Mouse (Mus musculus) midbrain, embryonic 10.5 days (tissue): ENCODE measurements at regions not wholly inside any gene's neighbourhood (a gene's known extent, or its start where the extent isn't known, plus 50 kb on each side); places are given as distances from the start of the nearest gene placed in this dataset.

Source experiments
- DNase-seq: peaks from one replicate; pipeline ENCODE4 v3.0.0-alpha.2; 2017; ENCODE audit warnings: low spot score
- H3K27ac ChIP-seq: fragments of 300-500 bp; sonication (generic); replicated peaks from 2 replicates; pipeline ENCODE4 v1.5.1; 2016; ENCODE audit warnings: mild to moderate bottlenecking
- H3K27me3 ChIP-seq: fragments of 300-500 bp; sonication (generic); 2 replicates; pipeline ENCODE4 v1.6.1; 2016; ENCODE audit warnings: low read depth, mild to moderate bottlenecking; ENCODE audit not compliant: poor library complexity, severe bottlenecking
- H3K36me3 ChIP-seq: fragments of 300-500 bp; sonication (generic); 2 replicates; pipeline ENCODE4 v1.6.1; 2016; ENCODE audit warnings: mild to moderate bottlenecking, moderate library complexity
- H3K4me1 ChIP-seq: fragments of 300-500 bp; sonication (generic); 2 replicates; pipeline ENCODE4 v1.6.1; 2016
- H3K4me3 ChIP-seq: fragments of 300-500 bp; sonication (generic); 2 replicates; pipeline ENCODE4 v1.5.1; 2016; ENCODE audit warnings: mild to moderate bottlenecking, moderate library complexity
- H3K9me3 ChIP-seq: fragments of 300-500 bp; sonication (generic); replicated peaks from 2 replicates; pipeline ENCODE4 v1.6.1; 2016; ENCODE audit warnings: mild to moderate bottlenecking
- WGBS: fragments of 180-500 bp; shearing (Covaris S2); methylation state at CpG from one replicate; pipeline ENCODE4 v1.1.7; 2016; 5-methylcytosine and 5-hydroxymethylcytosine counted together

DNA sequence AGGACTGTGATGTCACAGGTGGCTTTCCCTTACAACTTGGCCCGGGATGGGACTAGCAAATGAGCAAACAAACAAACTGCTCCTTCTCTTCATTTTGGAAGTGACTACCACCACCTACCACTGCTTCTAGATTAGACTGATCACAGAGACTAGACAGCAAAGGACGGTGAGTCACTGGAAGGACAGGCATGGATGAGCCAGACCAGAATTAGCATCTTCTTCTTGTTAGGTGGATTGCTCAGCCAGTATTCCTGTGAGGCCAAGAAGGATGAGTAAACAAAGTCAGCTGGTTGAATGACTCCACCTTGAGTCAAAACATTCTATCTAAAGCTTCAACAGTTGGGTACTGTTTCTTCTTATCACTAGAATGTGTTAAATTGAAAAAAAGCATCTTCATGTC is 385.1 kb upstream of the Mon1b start:
- H3K27me3 ChIP-seq: no peaks in the 10 kb centered on the region
- no peaks in the 10 kb centered on the region for H3K9me3 ChIP-seq
- no peaks in the 10 kb centered on the region for H3K4me1 ChIP-seq
- WGBS: 95% methylated on average over 2 of the region's 2 CpGs
- no peak for DNase-seq
- H3K27ac ChIP-seq: no peak overlapping the region
- no peaks in the 10 kb centered on the region for H3K36me3 ChIP-seq
- H3K4me3 ChIP-seq: no peak overlapping the region

- Histone ChIP-seq H3K4me1 (no peaks in the 10 kb centered on the region), H3K9me3 (no peaks in the 10 kb centered on the region), H3K27ac (no peak overlapping the region), H3K27me3 (no peaks in the 10 kb centered on the region), H3K36me3 (no peaks in the 10 kb centered on the region), H3K4me3 (no peak overlapping the region)
- WGBS: 91% methylated on average over 5 of the region's 5 CpGs
- no peak for DNase-seq
Measured at GRCm38 (mm10) chr8:113254076-113254475, 381.3 kb upstream of the Mon1b start.

GRCm38 (mm10) chr8:113259477-113259876 is 375.9 kb upstream of the Mon1b start:
- no peak overlapping the region for H3K4me3 ChIP-seq
- 100% methylated on average over 1 of the region's 1 CpGs for WGBS
- H3K27ac ChIP-seq: no peak overlapping the region
- DNase-seq: no peak
- H3K27me3 ChIP-seq: no peaks in the 10 kb centered on the region
- H3K4me1 ChIP-seq: no peaks in the 10 kb centered on the region
- no peaks in the 10 kb centered on the region for H3K9me3 ChIP-seq
- H3K36me3 ChIP-seq: no peaks in the 10 kb centered on the region

DNA sequence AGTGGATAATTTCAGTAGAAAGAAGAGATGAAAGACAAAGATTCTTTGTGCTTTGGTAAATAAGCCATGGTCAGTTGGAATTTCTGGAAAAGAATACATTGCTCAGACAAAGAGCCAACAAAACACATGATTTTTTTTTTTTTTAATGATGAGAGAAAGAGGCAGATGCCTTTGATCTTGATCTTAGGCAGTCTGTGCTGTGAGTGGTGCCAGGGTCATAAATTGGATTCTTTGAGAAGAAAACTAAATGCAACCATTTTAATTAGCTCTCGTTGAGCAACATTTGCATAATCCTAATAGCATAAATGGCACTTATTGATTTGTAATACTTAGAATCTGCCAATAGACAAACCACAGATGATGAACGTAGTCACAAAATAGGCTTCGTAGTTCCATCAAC is 372.1 kb upstream of the Mon1b start:
- Histone ChIP-seq H3K36me3 (no peaks in the 10 kb centered on the region), H3K4me3 (no peak overlapping the region), H3K27me3 (no peaks in the 10 kb centered on the region), H3K27ac (no peak overlapping the region), H3K9me3 (no peaks in the 10 kb centered on the region), H3K4me1 (no peaks in the 10 kb centered on the region)
- no peak for DNase-seq
- WGBS: 81% methylated on average over 3 of the region's 3 CpGs

GRCm38 (mm10) chr8:113271262-113271661 is 364.1 kb upstream of the Mon1b start:
- Histone ChIP-seq H3K4me3 (no peak overlapping the region), H3K27ac (no peak overlapping the region), H3K9me3 (no peaks in the 10 kb centered on the region), H3K36me3 (no peaks in the 10 kb centered on the region), H3K4me1 (no peaks in the 10 kb centered on the region), H3K27me3 (no peaks in the 10 kb centered on the region)
- DNase-seq: no peak
- 89% methylated on average over 4 of the region's 4 CpGs for WGBS

DNA sequence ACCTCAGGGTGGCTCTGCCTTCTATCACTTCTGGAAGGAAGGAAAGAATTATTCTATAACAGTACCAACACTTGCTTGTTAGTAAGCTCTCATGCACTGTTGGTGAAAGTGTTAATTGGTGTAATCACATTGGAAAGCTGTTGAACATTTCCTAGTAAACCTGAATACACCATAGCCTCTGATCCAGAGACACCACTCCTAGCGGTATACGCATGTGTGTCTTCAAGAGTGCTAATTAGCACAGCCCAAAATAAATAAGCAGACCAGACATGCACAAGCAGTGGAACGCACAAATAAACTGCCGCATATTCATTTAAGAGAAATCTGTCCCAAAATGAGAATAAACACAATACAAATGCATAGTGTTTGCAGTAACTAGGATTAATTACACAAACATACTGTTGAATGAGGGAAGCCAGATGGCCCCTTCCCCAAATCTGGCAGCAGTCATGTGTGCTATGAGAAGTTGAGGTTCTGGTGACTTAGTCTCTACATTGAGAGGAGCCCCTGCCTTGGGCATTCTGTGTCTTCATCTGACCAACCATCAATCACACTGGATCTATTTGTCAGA is 335.0 kb upstream of the Mon1b start:
- Histone ChIP-seq H3K4me3 (no peak overlapping the region), H3K27me3 (no peaks in the 10 kb centered on the region), H3K27ac (no peak overlapping the region), H3K36me3 (no peaks in the 10 kb centered on the region), H3K9me3 (no peaks in the 10 kb centered on the region), H3K4me1 (no peaks in the 10 kb centered on the region)
- 93% methylated on average over 4 of the region's 4 CpGs for WGBS
- no peak for DNase-seq

DNA sequence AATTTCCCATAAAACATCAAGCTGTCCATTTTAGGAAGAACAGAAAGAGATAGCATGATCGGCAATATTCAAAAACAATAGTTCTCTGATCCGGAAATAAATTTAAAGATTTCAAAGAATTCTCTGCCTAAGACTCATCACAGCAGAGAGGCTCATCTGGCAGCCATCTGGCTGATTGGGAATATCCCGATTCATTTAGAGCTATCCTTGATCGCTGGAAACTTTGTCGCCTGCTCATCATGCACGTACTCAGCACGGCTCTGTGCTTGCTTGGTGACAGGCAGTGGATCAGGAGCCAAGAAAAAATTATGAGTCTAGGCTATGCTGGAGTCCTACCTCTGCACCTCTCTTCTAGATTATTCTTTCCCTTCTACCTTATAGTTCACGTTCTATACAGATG is 332.0 kb upstream of the Mon1b start:
- no peaks in the 10 kb centered on the region for H3K36me3 ChIP-seq
- H3K9me3 ChIP-seq: no peaks in the 10 kb centered on the region
- no peaks in the 10 kb centered on the region for H3K27me3 ChIP-seq
- no peaks in the 10 kb centered on the region for H3K4me1 ChIP-seq
- no peak for DNase-seq
- H3K4me3 ChIP-seq: no peak overlapping the region
- no peak overlapping the region for H3K27ac ChIP-seq
- 88% methylated on average over 8 of the region's 8 CpGs for WGBS

- H3K4me1 ChIP-seq: no peaks in the 10 kb centered on the region
- 83% methylated on average over 3 of the region's 3 CpGs for WGBS
- no peak for DNase-seq
- H3K4me3 ChIP-seq: no peak overlapping the region
- no peaks in the 10 kb centered on the region for H3K9me3 ChIP-seq
- H3K27me3 ChIP-seq: no peaks in the 10 kb centered on the region
- no peaks in the 10 kb centered on the region for H3K36me3 ChIP-seq
- H3K27ac ChIP-seq: no peak overlapping the region
Measured at GRCm38 (mm10) chr8:113317169-113317568, 318.2 kb upstream of the Mon1b start.

DNA sequence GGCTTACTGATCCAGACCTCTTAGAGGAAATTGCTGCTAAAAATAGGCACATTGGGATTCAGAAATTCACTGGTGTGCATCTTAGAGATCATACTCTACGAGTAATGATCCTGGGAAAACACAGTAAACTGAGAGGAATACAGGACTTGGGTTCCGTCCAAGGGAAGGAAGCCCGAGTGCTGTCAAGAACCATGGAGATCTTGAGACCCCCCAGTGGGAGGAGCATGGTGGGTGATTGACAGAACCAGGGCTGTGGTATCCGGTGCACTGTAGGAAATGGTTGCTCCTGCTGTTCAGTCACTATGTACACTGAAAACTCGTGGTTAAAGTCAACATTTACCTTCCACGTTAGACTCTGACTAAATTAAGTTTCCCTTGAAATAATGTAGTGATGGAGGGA is 303.8 kb upstream of the Mon1b start:
- no peaks in the 10 kb centered on the region for H3K9me3 ChIP-seq
- H3K4me1 ChIP-seq: peaks cover 7% of the 10 kb centered on the region
- no peaks in the 10 kb centered on the region for H3K27me3 ChIP-seq
- 64% methylated on average over 6 of the region's 6 CpGs for WGBS
- H3K4me3 ChIP-seq: no peak overlapping the region
- DNase-seq: no peak
- no peaks in the 10 kb centered on the region for H3K36me3 ChIP-seq
- no peak overlapping the region for H3K27ac ChIP-seq

GRCm38 (mm10) chr8:113341306-113341705 is 294.1 kb upstream of the Mon1b start:
- no peaks in the 10 kb centered on the region for H3K27me3 ChIP-seq
- no peaks in the 10 kb centered on the region for H3K9me3 ChIP-seq
- WGBS: 39% methylated on average over 10 of the region's 10 CpGs
- H3K36me3 ChIP-seq: no peaks in the 10 kb centered on the region
- no peak overlapping the region for H3K27ac ChIP-seq
- H3K4me1 ChIP-seq: peaks cover 7% of the 10 kb centered on the region
- DNase-seq: no peak
- H3K4me3 ChIP-seq: no peak overlapping the region

DNA sequence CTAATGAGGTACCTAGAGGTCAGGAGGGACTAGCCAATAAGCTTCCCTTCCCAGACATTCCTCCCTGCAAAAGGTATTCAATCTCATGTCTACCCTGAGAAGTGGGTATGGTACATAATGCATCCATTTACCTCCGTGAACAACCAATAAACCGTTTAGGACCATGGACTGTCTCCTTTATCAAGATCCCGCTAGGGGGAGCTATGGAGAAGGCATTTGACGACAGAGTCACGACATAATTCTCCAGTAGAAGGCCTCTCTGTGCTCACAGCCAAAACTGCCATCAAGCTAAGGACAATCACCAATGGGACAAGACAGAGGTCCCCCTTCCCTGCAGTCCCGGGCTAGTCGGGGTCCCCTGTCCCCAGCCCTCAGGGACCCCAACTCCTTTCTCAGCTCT is 273.5 kb upstream of the Mon1b start:
- Histone ChIP-seq H3K9me3 (0 out of 2 replicates have a peak, but pooled peaks cover 4% of the 10 kb centered on the region), H3K36me3 (no peaks in the 10 kb centered on the region), H3K27ac (no peak overlapping the region), H3K4me1 (no peaks in the 10 kb centered on the region), H3K27me3 (no peaks in the 10 kb centered on the region), H3K4me3 (no peak overlapping the region)
- no peak for DNase-seq
- WGBS: 62% methylated on average over 7 of the region's 7 CpGs

- H3K27me3 ChIP-seq: no peaks in the 10 kb centered on the region
- no peak overlapping the region for H3K4me3 ChIP-seq
- 0 out of 2 replicates have a peak, but pooled peaks cover 4% of the 10 kb centered on the region for H3K9me3 ChIP-seq
- no peak for DNase-seq
- no peaks in the 10 kb centered on the region for H3K36me3 ChIP-seq
- H3K4me1 ChIP-seq: no peaks in the 10 kb centered on the region
- 95% methylated on average over 13 of the region's 13 CpGs for WGBS
- H3K27ac ChIP-seq: no peak overlapping the region
Measured at GRCm38 (mm10) chr8:113364181-113364580, 271.2 kb upstream of the Mon1b start.

DNA sequence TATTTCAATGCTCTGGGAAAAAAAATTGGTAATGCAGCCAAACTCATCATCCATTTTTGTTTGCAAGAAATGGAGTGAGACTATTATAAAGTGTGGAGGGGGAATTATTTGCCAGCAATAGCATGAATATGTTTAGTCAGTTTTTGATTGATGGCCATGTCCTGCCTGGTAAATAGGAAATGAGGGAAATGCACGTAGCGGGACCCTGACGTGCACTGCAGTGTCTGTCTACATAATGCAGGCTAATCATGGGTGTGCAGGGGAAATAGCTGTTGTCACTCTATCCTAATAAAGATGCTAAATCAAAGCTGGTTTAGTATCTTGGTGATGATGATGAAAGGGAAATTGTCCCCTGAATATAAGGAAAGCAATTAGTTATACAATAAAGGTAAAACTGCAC is 251.9 kb upstream of the Mon1b start:
- no peaks in the 10 kb centered on the region for H3K9me3 ChIP-seq
- H3K36me3 ChIP-seq: no peaks in the 10 kb centered on the region
- 87% methylated on average over 3 of the region's 3 CpGs for WGBS
- H3K4me3 ChIP-seq: no peak overlapping the region
- H3K4me1 ChIP-seq: no peaks in the 10 kb centered on the region
- H3K27ac ChIP-seq: no peak overlapping the region
- no peaks in the 10 kb centered on the region for H3K27me3 ChIP-seq
- DNase-seq: no peak

- Histone ChIP-seq H3K9me3 (no peaks in the 10 kb centered on the region), H3K27ac (no peak overlapping the region), H3K27me3 (no peaks in the 10 kb centered on the region), H3K4me1 (no peaks in the 10 kb centered on the region), H3K4me3 (no peak overlapping the region), H3K36me3 (no peaks in the 10 kb centered on the region)
- no peak for DNase-seq
- 89% methylated on average over 4 of the region's 4 CpGs for WGBS
Measured at GRCm38 (mm10) chr8:113383974-113384373, 251.4 kb upstream of the Mon1b start.
